Mouse (Mus musculus): ENCODE results near the gene Fam186b. TPM values are rescaled to one million over a fixed set of nuclear protein-coding genes. Genes with fewer than 3 reads are reported as not detected.

Gene Fam186b
- total RNA-seq, 2 experiments from 2014 or later, result not detected

DNA sequence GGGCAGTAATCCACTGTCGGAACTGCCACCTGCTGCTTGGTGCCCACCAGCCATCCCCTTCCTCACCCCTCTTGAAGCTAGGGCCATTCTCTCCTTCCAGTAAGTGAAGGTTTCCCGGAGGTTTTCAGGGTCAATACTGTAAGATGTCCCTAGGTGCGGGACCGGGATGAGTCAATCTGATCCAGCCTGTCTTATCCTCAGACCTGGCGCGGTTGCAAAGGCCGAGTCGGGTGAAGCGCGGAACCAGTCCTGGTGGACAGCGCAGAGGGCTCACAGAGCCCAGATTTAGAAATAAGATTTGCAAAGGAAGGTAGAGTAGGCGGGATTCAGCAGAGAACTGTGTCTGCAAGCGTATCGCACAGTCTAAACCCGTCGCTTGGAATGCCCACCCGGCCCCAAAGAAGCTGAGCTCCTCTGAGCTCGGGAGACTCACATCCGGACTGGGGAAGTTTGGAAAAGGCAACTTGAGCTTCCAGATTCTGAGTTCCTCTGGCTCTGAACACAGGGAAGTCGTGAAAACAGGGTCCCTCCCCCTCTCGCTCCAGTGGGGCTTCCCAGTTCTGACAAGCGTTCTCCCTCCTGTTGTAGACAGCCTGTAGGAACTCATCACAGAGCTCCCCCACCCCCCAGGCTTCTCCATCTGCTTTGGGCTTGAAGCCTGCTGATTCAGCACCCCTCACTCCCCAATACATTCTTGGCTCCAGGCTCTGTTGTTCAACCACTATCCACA lies 70.4 kb downstream of the Fam186b start:
- no peak for DNase-seq (ENCODE audit: low spot score)

- no peak for DNase-seq (ENCODE audit: low spot score)
These were observed 71.3 kb downstream of the Fam186b start, which contains the start of gene Kcnh3 for GRCm38 (mm10) chr15:99224208-99224911. Kcnh3 (plus strand) TSS chr15:99224861.

DNA sequence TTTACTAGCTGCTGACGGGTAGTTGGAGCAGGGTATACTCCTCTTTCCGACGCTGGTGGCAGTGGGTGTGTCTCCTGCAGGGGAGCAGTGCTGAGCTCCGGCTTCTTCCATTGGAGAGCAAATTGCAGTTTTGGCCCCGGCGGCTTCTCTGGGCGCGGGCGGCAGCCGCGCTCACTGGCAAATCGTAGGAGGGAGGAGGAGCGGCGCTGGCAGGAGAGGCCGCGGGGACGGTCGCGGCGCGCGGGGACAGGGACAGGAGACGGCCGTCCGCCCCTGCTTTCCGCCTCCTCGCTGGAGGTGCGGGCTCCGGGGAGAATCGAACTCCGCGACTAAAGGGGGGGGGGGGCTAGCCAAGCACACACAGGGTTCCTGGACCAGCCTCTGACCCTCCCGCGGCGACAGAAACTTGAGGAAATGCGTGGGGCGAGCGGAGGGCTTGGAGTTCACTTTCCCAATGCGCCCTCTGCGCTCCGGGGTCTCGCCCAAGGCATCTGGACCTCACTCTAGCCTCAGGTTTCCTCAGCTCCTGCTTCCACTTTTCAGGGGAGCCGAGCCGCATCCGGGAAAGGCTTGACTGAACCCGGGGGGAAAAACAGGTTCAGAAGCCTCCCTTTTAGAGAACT lies 72.0 kb downstream of the Fam186b start:
- DNase-seq (ENCODE audit: low spot score), result peak; percentile 31

DNA sequence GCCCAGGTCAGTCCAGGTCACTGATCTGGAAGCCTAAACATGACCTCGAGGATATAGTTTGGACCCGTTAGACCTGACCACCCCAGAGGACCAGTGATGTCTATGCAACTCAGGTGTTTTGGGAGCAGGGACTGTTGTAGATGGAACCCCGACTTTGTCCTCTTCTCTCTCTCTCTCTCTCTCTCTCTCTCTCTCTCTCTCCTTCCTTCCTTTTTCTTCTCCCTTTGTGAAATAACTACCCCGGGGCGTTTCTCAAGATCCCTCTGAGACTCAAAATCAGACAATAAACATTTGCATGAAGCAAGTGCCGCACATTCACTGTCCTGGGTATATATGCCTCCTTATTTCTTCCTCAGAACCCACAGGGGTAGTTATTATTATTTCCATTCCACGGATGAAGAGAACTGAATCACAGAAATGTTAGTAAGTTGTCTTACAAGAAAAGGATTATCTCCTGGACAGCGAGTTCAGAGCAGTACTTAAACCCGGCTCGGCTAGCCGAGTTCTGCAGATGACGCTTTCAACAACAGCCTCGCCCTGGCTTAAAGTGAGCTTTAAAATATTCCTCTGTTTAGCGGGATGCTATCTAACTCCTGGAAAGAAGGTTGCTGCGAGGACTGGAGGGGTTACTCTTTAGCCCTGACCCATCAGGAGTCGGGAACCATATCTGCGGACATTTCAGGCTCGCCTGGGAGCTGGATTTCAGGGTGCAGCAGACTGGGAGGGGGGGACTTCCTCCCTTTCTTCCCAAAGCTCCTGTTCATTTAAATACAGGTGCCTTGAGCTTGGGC lies 72.7 kb downstream of the Fam186b start:
- no peak for DNase-seq (ENCODE audit: low spot score)

DNA sequence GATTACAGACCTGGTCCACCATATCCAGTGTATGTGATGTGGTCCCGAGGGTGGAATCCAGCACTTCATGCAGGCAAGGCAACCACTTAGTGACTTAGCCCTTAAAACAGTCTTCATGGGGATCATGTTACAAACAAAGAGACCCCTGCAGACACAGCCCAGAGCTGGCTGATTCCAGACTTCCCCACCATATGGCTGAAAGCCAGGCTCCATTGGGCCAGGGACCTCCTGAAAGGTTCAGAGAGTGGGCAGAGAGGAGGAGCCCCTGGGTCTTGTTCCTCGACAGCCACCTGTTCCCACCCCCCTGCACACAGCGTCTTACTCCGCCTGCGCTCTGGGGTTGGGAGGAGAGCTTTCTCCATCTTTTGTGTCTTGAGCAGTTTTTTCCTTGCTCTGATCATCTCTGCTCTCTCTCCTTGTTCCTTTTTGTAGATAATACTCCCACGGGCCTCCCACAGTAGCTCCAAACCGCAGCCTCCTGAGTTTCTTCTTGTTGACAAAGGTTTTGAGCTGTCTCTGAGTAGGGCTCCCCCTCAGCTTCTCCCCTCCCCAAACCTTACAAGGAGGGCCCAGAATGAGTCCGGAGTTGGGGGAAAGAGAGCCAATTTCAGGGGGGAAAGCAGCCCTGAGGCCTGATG lies 74.3 kb downstream of the Fam186b start:
- DNase-seq (ENCODE audit: low spot score), result no peak

Other genes with a start within 250 kb of the Fam186b start
- gene Prph, start 240.7 kb downstream of the Fam186b start, total RNA-seq (2021), result under 1 TPM; 0.43 to 0.88 TPM
- gene Troap, start 221.3 kb downstream of the Fam186b start, total RNA-seq (2021), result under 1 TPM in 1 of 2 experiments, not detected in 1; 0.21 TPM
- not detected for gene C1ql4, start 208.1 kb downstream of the Fam186b start, total RNA-seq (2021)
- under 1 TPM in 1 of 2 experiments, not detected in 1; 0.19 TPM for gene Dnajc22, start 202.7 kb downstream of the Fam186b start, total RNA-seq (2021)
- 1 to 10 TPM; 3.8 to 4.6 TPM for gene Spats2, start 170.0 kb downstream of the Fam186b start, total RNA-seq (2021)
- gene Kcnh3, start 71.0 kb downstream of the Fam186b start, total RNA-seq (2021), result not detected
- gene Mcrs1, start 43.9 kb downstream of the Fam186b start, total RNA-seq (2021), result 10 to 100 TPM; 22.1 to 25.2 TPM
- 10 to 100 TPM; 21.9 to 25.4 TPM for gene Prpf40b, start 801 bp downstream of the Fam186b start, total RNA-seq (2021)
- 1 to 10 TPM; 4.2 to 7.7 TPM for gene Fmnl3, start 74.6 kb upstream of the Fam186b start, total RNA-seq (2021)
- gene Tmbim6, start 97.0 kb upstream of the Fam186b start, total RNA-seq (2021), result 100 to 1,000 TPM; 197 to 208 TPM
- 1 to 10 TPM; 1.6 to 1.9 TPM for gene Nckap5l, start 161.9 kb upstream of the Fam186b start, total RNA-seq (2021)
- 1 to 10 TPM; 4.2 to 5.1 TPM for gene Bcdin3d, start 178.8 kb upstream of the Fam186b start, total RNA-seq (2021)
- gene Faim2, start 232.3 kb upstream of the Fam186b start, total RNA-seq (2021), result under 1 TPM in 1 of 2 experiments, not detected in 1; 0.12 TPM